Mouse (Mus musculus) lung, postnatal 0 days (tissue): Measurements from ENCODE around the gene Enpp1.

Source experiments
- CTCF ChIP-seq: IDR thresholded peaks from 2 replicates; pipeline ENCODE4 v1.5.1; 2016; ENCODE audit warnings: antibody characterized with exemption, mild to moderate bottlenecking
- EP300 ChIP-seq: IDR thresholded peaks from 2 replicates; pipeline ENCODE4 v1.6.1; 2016; ENCODE audit warnings: antibody characterized with exemption, mild to moderate bottlenecking, control low read depth

DNA sequence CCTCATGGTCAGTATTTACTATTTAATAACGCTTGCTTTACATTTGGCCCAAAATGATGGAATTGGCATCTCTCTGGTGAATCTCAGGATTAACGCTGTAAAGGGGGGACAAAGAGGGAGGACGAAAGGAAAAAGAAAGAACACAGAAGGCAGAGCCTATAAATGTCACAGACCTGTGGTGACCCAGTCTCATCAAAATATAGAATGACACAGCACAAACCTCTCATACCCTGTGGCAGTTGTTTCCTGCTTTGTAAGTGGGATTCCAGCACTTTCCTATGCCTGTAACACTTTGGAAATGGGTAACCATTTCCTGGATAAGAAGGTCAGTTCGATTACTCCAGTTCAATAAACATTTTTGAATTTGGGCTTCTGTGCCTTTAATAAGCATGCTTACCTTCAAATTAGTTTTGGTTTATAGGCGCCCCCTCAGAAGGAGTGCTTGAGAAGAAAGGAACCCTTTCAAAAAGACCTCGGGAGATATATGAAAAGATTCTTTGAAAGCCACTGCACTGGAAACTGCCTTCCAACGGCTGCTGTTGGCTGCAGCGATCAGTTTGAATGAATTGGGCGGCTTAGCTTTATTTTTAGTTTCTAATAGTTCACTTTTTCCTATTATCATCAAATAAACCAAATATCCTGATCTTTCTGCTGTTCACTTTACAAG, 43.0 kb upstream of the Enpp1 start:
- TF ChIP-seq EP300 (no peak), CTCF (no peak)
